Mouse (Mus musculus): Measurements from ENCODE around the gene Triobp. TPM values are rescaled to one million over a fixed set of nuclear protein-coding genes. Genes with fewer than 3 reads are reported as not detected.

The Triobp gene
- polyA plus RNA-seq, 1 experiment from 2014 or later: 33.0 TPM

GRCm38 (mm10) chr15:78901422-78901789, 46.1 kb upstream of the Triobp start:
- no peaks in the 10 kb centered on the region for H3K9me3 ChIP-seq (replicated peaks; ENCODE audit: low read length)
- H3K4me3 ChIP-seq (replicated peaks; ENCODE audit: low read depth, low read length): 0 out of 2 replicates have a peak overlapping the region, but pooled peaks have one; percentile 77
- peaks cover 28% of the 10 kb centered on the region; the same call in 1 of the 2 replicates for H3K4me1 ChIP-seq (replicated peaks; ENCODE audit: insufficient read depth, low read length)
- DNase-seq (ENCODE audit: low spot score) (no peak), ATAC-seq (replicated peaks; ENCODE audit: low FRiP score, low read depth) (no peak)
- 0 out of 2 replicates have a peak overlapping the region, but pooled peaks have one; percentile 75 for H3K27ac ChIP-seq
- H3K4me2 ChIP-seq (ENCODE audit: low read length): peak overlapping the region; percentile 83
- no peak for TF ChIP-seq CTCF (IDR thresholded peaks at IDR 0.05; ENCODE audit: low read depth)
- WGBS: 52% methylated on average over 8 of the region's 8 CpGs
- H3K27me3 ChIP-seq (ENCODE audit: insufficient read depth, low read length): no peaks in the 10 kb centered on the region
- peak overlapping the region; percentile 72; the same call in 1 of the 2 replicates for H3K9ac ChIP-seq (ENCODE audit: low read depth, low read length)
- H3K36me3 ChIP-seq (ENCODE audit: insufficient read depth, low read length): peaks cover 24% of the 10 kb centered on the region

GRCm38 (mm10) chr15:78903243-78903642, 44.3 kb upstream of the Triobp start:
- Histone ChIP-seq H3K9me3 (replicated peaks; ENCODE audit: low read length) (no peaks in the 10 kb centered on the region), H3K9ac (ENCODE audit: low read depth, low read length) (no peak overlapping the region), H3K36me3 (ENCODE audit: insufficient read depth, low read length) (peaks cover 35% of the 10 kb centered on the region), H3K27me3 (ENCODE audit: insufficient read depth, low read length) (no peaks in the 10 kb centered on the region), H3K4me2 (ENCODE audit: low read length) (no peak overlapping the region), H3K27ac (no peak overlapping the region), H3K4me1 (replicated peaks; ENCODE audit: insufficient read depth, low read length) (peaks cover 23% of the 10 kb centered on the region; the same call in 1 of the 2 replicates), H3K4me3 (replicated peaks; ENCODE audit: low read depth, low read length) (no peak overlapping the region)
- peak; percentile 90 for DNase-seq (ENCODE audit: low spot score)
- ATAC-seq (replicated peaks; ENCODE audit: low FRiP score, low read depth): peak; percentile 22; the same call in 1 of the 2 replicates
- TF ChIP-seq CTCF (IDR thresholded peaks at IDR 0.05; ENCODE audit: low read depth): peak; percentile 92
- 2% methylated on average over 2 of the region's 2 CpGs for WGBS

GRCm38 (mm10) chr15:78908399-78908798, 39.1 kb upstream of the Triobp start:
- no peak for ATAC-seq (replicated peaks; ENCODE audit: low FRiP score, low read depth)
- H3K36me3 ChIP-seq (ENCODE audit: insufficient read depth, low read length): peaks cover 60% of the 10 kb centered on the region
- TF ChIP-seq CTCF (IDR thresholded peaks at IDR 0.05; ENCODE audit: low read depth): no peak

GRCm38 (mm10) chr15:78908982-78909381, 38.5 kb upstream of the Triobp start:
- Histone ChIP-seq H3K27me3 (ENCODE audit: insufficient read depth, low read length) (no peaks in the 10 kb centered on the region), H3K36me3 (ENCODE audit: insufficient read depth, low read length) (peaks cover 59% of the 10 kb centered on the region), H3K4me1 (replicated peaks; ENCODE audit: insufficient read depth, low read length) (0 out of 2 replicates have a peak, but pooled peaks cover 1% of the 10 kb centered on the region), H3K4me2 (ENCODE audit: low read length) (no peak overlapping the region), H3K27ac (no peak overlapping the region), H3K9ac (ENCODE audit: low read depth, low read length) (no peak overlapping the region), H3K4me3 (replicated peaks; ENCODE audit: low read depth, low read length) (no peak overlapping the region), H3K9me3 (replicated peaks; ENCODE audit: low read length) (no peaks in the 10 kb centered on the region)
- ATAC-seq (replicated peaks; ENCODE audit: low FRiP score, low read depth) (no peak), DNase-seq (ENCODE audit: low spot score) (no peak)
- TF ChIP-seq CTCF (IDR thresholded peaks at IDR 0.05; ENCODE audit: low read depth): no peak
- 81% methylated on average over 8 of the region's 8 CpGs for WGBS

More at GRCm38 (mm10) chr15:78908399-78908798, 39.1 kb upstream of the Triobp start:
- H3K4me3 ChIP-seq (replicated peaks; ENCODE audit: low read depth, low read length): no peak overlapping the region
- no peak overlapping the region for H3K27ac ChIP-seq
- WGBS: 74% methylated on average over 7 of the region's 7 CpGs
- DNase-seq (ENCODE audit: low spot score): no peak
- H3K4me2 ChIP-seq (ENCODE audit: low read length): no peak overlapping the region
- no peaks in the 10 kb centered on the region for H3K9me3 ChIP-seq (replicated peaks; ENCODE audit: low read length)
- H3K27me3 ChIP-seq (ENCODE audit: insufficient read depth, low read length): no peaks in the 10 kb centered on the region
- H3K4me1 ChIP-seq (replicated peaks; ENCODE audit: insufficient read depth, low read length): no peaks in the 10 kb centered on the region
- H3K9ac ChIP-seq (ENCODE audit: low read depth, low read length): no peak overlapping the region

- Histone ChIP-seq H3K27ac (no peak overlapping the region), H3K4me2 (ENCODE audit: low read length) (no peak overlapping the region), H3K9me3 (replicated peaks; ENCODE audit: low read length) (no peaks in the 10 kb centered on the region), H3K9ac (ENCODE audit: low read depth, low read length) (no peak overlapping the region), H3K4me3 (replicated peaks; ENCODE audit: low read depth, low read length) (no peak overlapping the region), H3K4me1 (replicated peaks; ENCODE audit: insufficient read depth, low read length) (peaks cover 25% of the 10 kb centered on the region; the same call in 1 of the 2 replicates), H3K27me3 (ENCODE audit: insufficient read depth, low read length) (no peaks in the 10 kb centered on the region), H3K36me3 (ENCODE audit: insufficient read depth, low read length) (peaks cover 32% of the 10 kb centered on the region)
- DNase-seq (ENCODE audit: low spot score) (peak; percentile 70), ATAC-seq (replicated peaks; ENCODE audit: low FRiP score, low read depth) (no peak)
- 32% methylated on average over 9 of the region's 9 CpGs for WGBS
- peak; percentile 75 for TF ChIP-seq CTCF (IDR thresholded peaks at IDR 0.05; ENCODE audit: low read depth)
Observed at GRCm38 (mm10) chr15:78912040-78912439, 35.5 kb upstream of the Triobp start.

- Histone ChIP-seq H3K9me3 (replicated peaks; ENCODE audit: low read length) (no peaks in the 10 kb centered on the region), H3K4me3 (replicated peaks; ENCODE audit: low read depth, low read length) (peak within 1 kb of the TSS; percentile 43), H3K27me3 (ENCODE audit: insufficient read depth, low read length) (no peaks in the 10 kb centered on the region), H3K36me3 (ENCODE audit: insufficient read depth, low read length) (peaks cover 21% of the 10 kb centered on the region), H3K4me1 (replicated peaks; ENCODE audit: insufficient read depth, low read length) (peaks cover 25% of the 10 kb centered on the region; the same call in 1 of the 2 replicates), H3K27ac (peak within 1 kb of the TSS; percentile 70), H3K4me2 (ENCODE audit: low read length) (peak within 1 kb of the TSS; percentile 94), H3K9ac (ENCODE audit: low read depth, low read length) (peak within 1 kb of the TSS; percentile 74)
- no peak for TF ChIP-seq CTCF (IDR thresholded peaks at IDR 0.05; ENCODE audit: low read depth)
- peak; percentile 90 for ATAC-seq (replicated peaks; ENCODE audit: low FRiP score, low read depth)
- DNase-seq (ENCODE audit: low spot score): peak; percentile 100
- under 1% methylated on average over 51 of the region's 51 CpGs for WGBS
Observed at GRCm38 (mm10) chr15:78913632-78914090, 33.9 kb upstream of the Triobp start, which contains the start of gene Pdxp. Gene Pdxp (plus strand): TSS chr15:78913919.

Data from kidney, postnatal 0 days (tissue).